Mouse (Mus musculus) ES-E14 (cell line): Measurements from ENCODE around the gene Thrb.

Experiments used
- HCFC1 ChIP-seq: IDR thresholded peaks from 2 replicates; pipeline ENCODE4 v1.6.1; 2012; ENCODE audit warnings: low read length, inconsistent platforms, borderline replicate concordance; ENCODE audit not compliant: insufficient read depth
- ZNF384 ChIP-seq: IDR thresholded peaks from 2 replicates; pipeline ENCODE4 v1.6.1; 2012; ENCODE audit warnings: low read depth, low read length, inconsistent platforms

DNA sequence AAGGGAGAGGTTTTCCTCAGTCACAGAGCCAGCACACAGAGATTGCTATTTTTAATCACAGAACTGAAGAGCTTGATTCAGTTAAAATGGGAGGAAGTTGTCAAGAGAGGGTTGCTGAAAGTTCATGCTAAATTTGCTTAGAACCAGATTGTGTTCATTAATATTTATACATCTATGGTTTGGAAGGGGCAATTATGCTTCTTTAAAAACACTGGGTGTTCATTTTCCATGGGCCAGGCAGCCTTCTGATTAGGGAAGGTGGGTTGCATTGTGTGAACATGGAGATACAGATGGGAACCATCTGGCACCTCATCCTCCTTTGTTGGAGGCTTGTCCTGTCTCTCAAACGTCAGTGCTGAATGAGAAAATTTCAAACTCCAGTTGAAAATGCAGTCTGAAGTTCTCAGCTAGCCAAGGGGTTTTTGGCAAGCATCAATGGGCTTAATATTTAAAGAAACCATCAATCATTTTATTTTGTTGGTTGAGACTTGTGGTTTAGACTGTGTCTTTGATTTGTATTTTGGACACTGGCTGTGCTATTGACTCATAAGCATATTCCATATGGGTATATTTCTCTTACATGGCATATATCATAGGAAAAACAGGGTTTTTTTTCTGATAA, 62.9 kb downstream of the Thrb start:
- TF ChIP-seq ZNF384 (no peak), HCFC1 (no peak)
